ENCODE assay signal across 8 mouse cellular contexts in genomic region chr17:27565163-27565941, GRCm38 (mm10). TPM values are rescaled to one million over a fixed set of nuclear protein-coding genes. Genes with fewer than 3 reads are reported as not detected.
DNase-seq lines count a peak whose midpoint lies in the region; ATAC-seq lines count a peak whose summit lies in the region.

Gene AI413582, minus strand, starts transcription at chr17:27565756.

- no peaks in the 10 kb centered on the region for H3K36me3 ChIP-seq in intestine, embryonic 15.5 days

- H3K4me3 ChIP-seq in intestine, embryonic 15.5 days (replicated peaks), result peak within 1 kb of the TSS; percentile 61

- intact Hi-C loops in gastrocnemius, postnatal 36 days (cut with DNase I), result loop anchor here (1.0 kb wide), 1 partner anchor 64 kb away; no protein-coding TSS in a partner anchor
- intact Hi-C loops in left cerebral cortex, postnatal 14 days (cut with DNase I), result loop anchor here (2.0 to 10.0 kb wide), 2 partner anchors 57 to 199 kb away; partner anchors contain the start of gene Nudt3

- H3K9me3 ChIP-seq in intestine, embryonic 15.5 days, result no peaks in the 10 kb centered on the region

- under 1% methylated on average over 58 of the region's 58 CpGs for whole genome bisulfite sequencing in intestine, embryonic 15.5 days

- H3K4me2 ChIP-seq in intestine, embryonic 15.5 days (replicated peaks), result peak within 1 kb of the TSS; percentile 89

- DNase-seq in adrenal gland, adult 2 months, result peak; percentile 99
- DNase-seq in embryo, embryonic 11 days, result peak; percentile 95
- DNase-seq in gastrocnemius, postnatal 36 days, result peak; percentile 92 to 96
- peak; percentile 95 to 97 for DNase-seq in left cerebral cortex, postnatal 14 days (ENCODE audit: low spot score in 2 of 2)
- DNase-seq in right cerebral cortex, postnatal 14 days, result peak; percentile 94
- peak; percentile 97 for DNase-seq in urinary bladder, postnatal 25 days (ENCODE audit: low spot score)

- peak within 1 kb of the TSS; percentile 66 for H3K9ac ChIP-seq in intestine, embryonic 15.5 days

- peaks cover 33% of the 10 kb centered on the region for H3K4me1 ChIP-seq in intestine, embryonic 15.5 days (replicated peaks)

- no peaks in the 10 kb centered on the region for H3K27me3 ChIP-seq in intestine, embryonic 15.5 days (replicated peaks)

- ATAC-seq in intestine, embryonic 15.5 days, result peak; percentile 96
- ATAC-seq in megakaryocyte-erythroid progenitor cell, adult 5-6 weeks (replicated peaks; ENCODE audit: low FRiP score, low TSS enrichment, poor library complexity, severe bottlenecking), result peak; percentile 81

- H3K27ac ChIP-seq in intestine, embryonic 15.5 days, result peak within 1 kb of the TSS; percentile 56

RNA-seq across cellular contexts. Expression of gene AI413582, which starts in this region (rescaled TPM):
- total RNA-seq in adrenal gland, adult 2 months (2021), result 10 to 100 TPM; 28.0 to 35.9 TPM
- polyA plus RNA-seq in adrenal gland, adult 2 months (2012; rRNA removed), result 64.8 and 65.5 TPM in 2 replicates
- total RNA-seq in gastrocnemius, postnatal 36 days (2021), result 1 to 10 TPM; 2.7 to 2.8 TPM
- 29.7 and 38.2 TPM in 2 replicates for polyA plus RNA-seq in intestine, embryonic 15.5 days (2015; fragmentation: Nextera tagmentation; extraction: Ambion mirVana)
- 10 to 100 TPM; 92.2 to 97.5 TPM for total RNA-seq in left cerebral cortex, postnatal 14 days (2021)
- total RNA-seq in megakaryocyte-erythroid progenitor cell, adult 5-6 weeks (2014; fragmentation: Nextera tagmentation), result 14.3 and 20.0 TPM in 2 replicates
- total RNA-seq in megakaryocyte-erythroid progenitor cell, adult 5-6 weeks (2017), result 7.0 and 8.7 TPM in 2 replicates

Comparison
In these comparisons a context has a peak if more than half of its experiments do, and no peak if none do; other contexts are left out.
1. Peak in every context shown above with its lines: DNase-seq, ATAC-seq, H3K4me3 ChIP-seq and H3K27ac ChIP-seq.